Mouse (Mus musculus): ENCODE data around the gene Pkp3. TPM values are rescaled to one million over a fixed set of nuclear protein-coding genes. Genes with fewer than 3 reads are reported as not detected.

The Pkp3 gene
- polyA plus RNA-seq, 2 experiments: 38.8 to 65.9 TPM

DNA sequence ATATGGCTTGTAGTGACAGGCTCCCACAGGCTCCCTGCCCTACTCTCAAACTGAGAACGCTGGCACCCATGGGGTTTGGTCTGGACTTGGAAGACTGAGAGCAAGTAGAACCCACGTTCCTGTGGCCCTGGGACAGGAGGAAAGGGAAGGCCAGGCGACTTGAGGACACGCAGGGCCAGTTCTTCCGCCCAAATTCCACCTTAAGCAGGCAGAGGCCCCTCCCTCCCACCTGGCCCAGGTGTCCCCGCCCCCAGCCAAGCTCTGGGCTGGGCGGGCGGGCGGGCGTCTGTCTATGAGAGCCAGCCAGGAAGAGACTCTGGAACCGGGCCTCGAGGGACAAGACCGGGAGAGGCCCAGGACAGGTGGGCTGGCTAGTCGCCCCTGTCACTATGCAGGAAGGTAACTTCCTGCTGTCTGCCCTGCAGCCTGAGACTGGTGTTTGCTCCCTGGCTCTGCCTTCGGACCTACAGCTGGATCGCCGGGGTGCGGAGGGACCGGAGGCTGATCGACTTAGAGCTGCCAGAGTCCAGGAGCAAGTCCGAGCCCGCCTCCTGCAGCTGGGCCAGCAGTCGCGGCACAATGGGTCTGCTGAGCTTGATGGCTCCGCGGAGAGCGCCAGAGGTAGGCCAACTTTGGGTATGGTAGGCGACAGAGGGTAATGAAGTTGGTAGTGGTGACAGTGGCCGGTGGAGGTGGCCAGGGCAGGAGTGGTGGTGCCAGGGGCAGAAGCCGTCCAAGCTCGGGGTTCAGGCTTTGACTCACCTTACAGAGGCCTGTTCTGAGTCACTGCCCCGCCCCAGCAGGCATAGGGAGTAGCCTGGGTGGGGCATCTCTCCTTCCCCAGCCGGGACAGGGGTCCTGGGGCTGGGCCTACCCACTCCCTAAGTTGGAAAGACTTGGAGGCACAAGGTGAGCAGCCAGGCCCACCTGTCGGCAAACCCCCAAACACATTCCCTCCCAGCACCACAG is 1.7 kb downstream of the Pkp3 start:
- Histone ChIP-seq H3K27me3 (ENCODE audit: control insufficient read depth, insufficient read depth, low read length) (no peaks in the 10 kb centered on the region), H3K4me1 (ENCODE audit: control insufficient read depth, insufficient read depth, low read length) (no peaks in the 10 kb centered on the region), H3K9ac (ENCODE audit: low read depth, low read length, severe bottlenecking) (peak overlapping the region; percentile 12; the same call in 1 of the 2 replicates), H3K9me3 (ENCODE audit: control insufficient read depth, low read length) (no peaks in the 10 kb centered on the region), H3K4me3 (replicated peaks; ENCODE audit: low read length) (peak overlapping the region; percentile 29), H3K36me3 (ENCODE audit: control insufficient read depth, insufficient read depth, low read length) (no peaks in the 10 kb centered on the region), H3K27ac (replicated peaks; ENCODE audit: low read depth, low read length) (no peak overlapping the region), H3K4me2 (replicated peaks; ENCODE audit: low read depth, low read length, severe bottlenecking) (peak overlapping the region; percentile 5; the same call in 1 of the 2 replicates)
- no peak for DNase-seq (ENCODE audit: low spot score)
- no peak for ATAC-seq (ENCODE audit: low FRiP score, low read depth)
- WGBS: 21% methylated on average over 27 of the region's 34 CpGs
- TF ChIP-seq POLR2A (IDR thresholded peaks at IDR 0.05; ENCODE audit: borderline replicate concordance, extremely low read depth, insufficient read depth, insufficient read length): no peak

DNA sequence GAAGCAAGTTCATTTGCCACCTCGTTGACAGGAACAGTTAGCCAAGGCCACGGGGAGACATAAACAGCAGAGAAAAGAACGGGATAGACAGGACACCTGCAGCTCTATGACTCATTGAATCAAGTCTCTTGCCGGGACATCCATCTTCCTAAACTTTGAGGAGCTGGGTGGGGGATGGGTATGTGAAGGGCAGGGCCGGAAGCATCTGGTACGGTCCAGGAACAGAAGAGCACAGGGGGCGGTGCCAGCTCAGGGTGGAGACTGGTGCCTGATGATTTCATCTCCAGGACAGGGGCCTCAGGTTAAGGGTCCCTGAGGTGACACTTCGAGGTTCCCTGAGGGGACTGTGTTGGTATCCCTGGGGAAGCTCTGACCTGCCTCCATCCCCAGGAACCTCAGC is 9.9 kb downstream of the Pkp3 start:
- Histone ChIP-seq H3K27me3 (ENCODE audit: control insufficient read depth, insufficient read depth, low read length) (peaks cover 23% of the 10 kb centered on the region), H3K9me3 (ENCODE audit: control insufficient read depth, low read length) (no peaks in the 10 kb centered on the region), H3K4me2 (replicated peaks; ENCODE audit: low read depth, low read length, severe bottlenecking) (no peak overlapping the region), H3K4me3 (replicated peaks; ENCODE audit: low read length) (no peak overlapping the region), H3K27ac (replicated peaks; ENCODE audit: low read depth, low read length) (no peak overlapping the region), H3K9ac (ENCODE audit: low read depth, low read length, severe bottlenecking) (no peak overlapping the region), H3K4me1 (ENCODE audit: control insufficient read depth, insufficient read depth, low read length) (no peaks in the 10 kb centered on the region), H3K36me3 (ENCODE audit: control insufficient read depth, insufficient read depth, low read length) (no peaks in the 10 kb centered on the region)
- WGBS: 20% methylated on average over 8 of the region's 8 CpGs
- ATAC-seq (ENCODE audit: low FRiP score, low read depth) (no peak), DNase-seq (ENCODE audit: low spot score) (no peak)
- TF ChIP-seq POLR2A (IDR thresholded peaks at IDR 0.05; ENCODE audit: borderline replicate concordance, extremely low read depth, insufficient read depth, insufficient read length): no peak

DNA sequence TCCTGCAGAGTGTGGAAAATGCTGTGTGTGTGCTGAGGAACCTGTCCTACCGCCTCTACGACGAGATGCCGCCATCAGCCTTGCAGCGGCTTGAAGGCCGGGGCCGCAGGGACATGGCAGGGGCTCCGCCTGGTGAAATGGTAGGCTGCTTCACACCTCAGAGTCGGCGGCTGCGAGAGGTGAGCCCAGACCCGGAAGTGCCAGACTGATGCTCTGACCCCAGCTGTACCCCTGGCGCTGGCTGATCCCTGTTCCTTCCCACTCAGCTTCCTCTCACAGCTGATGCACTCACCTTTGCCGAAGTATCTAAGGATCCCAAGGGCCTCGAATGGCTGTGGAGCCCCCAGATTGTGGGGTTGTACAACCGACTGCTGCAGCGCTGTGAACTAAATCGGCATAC is 10.5 kb downstream of the Pkp3 start:
- TF ChIP-seq POLR2A (IDR thresholded peaks at IDR 0.05; ENCODE audit: borderline replicate concordance, extremely low read depth, insufficient read depth, insufficient read length): no peak
- WGBS: 9% methylated on average over 18 of the region's 18 CpGs
- DNase-seq (ENCODE audit: low spot score) (no peak), ATAC-seq (ENCODE audit: low FRiP score, low read depth) (no peak)
- Histone ChIP-seq H3K4me2 (replicated peaks; ENCODE audit: low read depth, low read length, severe bottlenecking) (no peak overlapping the region), H3K4me3 (replicated peaks; ENCODE audit: low read length) (no peak overlapping the region), H3K27ac (replicated peaks; ENCODE audit: low read depth, low read length) (no peak overlapping the region), H3K27me3 (ENCODE audit: control insufficient read depth, insufficient read depth, low read length) (peaks cover 23% of the 10 kb centered on the region), H3K9me3 (ENCODE audit: control insufficient read depth, low read length) (no peaks in the 10 kb centered on the region), H3K4me1 (ENCODE audit: control insufficient read depth, insufficient read depth, low read length) (no peaks in the 10 kb centered on the region), H3K9ac (ENCODE audit: low read depth, low read length, severe bottlenecking) (no peak overlapping the region), H3K36me3 (ENCODE audit: control insufficient read depth, insufficient read depth, low read length) (no peaks in the 10 kb centered on the region)

DNA sequence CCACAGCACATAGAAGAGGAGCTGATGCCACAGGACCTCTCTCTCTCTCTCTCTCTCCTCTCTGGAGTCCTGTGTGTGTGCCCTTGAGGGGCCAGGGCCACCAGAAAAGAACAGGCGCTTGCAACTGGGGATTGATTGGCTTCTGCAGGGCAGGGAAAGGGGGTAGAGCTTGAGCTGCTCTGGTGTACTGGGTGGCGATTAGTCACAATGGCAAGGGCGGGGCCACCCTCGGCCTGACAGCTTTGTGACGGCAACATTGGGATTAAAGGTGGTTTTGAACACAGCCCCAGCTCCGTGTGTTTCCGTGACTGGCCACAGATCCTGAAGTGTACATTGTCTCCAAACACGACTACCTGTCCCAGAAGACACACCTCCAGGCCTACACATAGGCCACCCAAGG is 12.2 kb downstream of the Pkp3 start:
- ATAC-seq (ENCODE audit: low FRiP score, low read depth) (no peak), DNase-seq (ENCODE audit: low spot score) (no peak)
- Histone ChIP-seq H3K27ac (replicated peaks; ENCODE audit: low read depth, low read length) (no peak overlapping the region), H3K9ac (ENCODE audit: low read depth, low read length, severe bottlenecking) (no peak overlapping the region), H3K9me3 (ENCODE audit: control insufficient read depth, low read length) (no peaks in the 10 kb centered on the region), H3K4me2 (replicated peaks; ENCODE audit: low read depth, low read length, severe bottlenecking) (no peak overlapping the region), H3K36me3 (ENCODE audit: control insufficient read depth, insufficient read depth, low read length) (no peaks in the 10 kb centered on the region), H3K4me1 (ENCODE audit: control insufficient read depth, insufficient read depth, low read length) (no peaks in the 10 kb centered on the region), H3K4me3 (replicated peaks; ENCODE audit: low read length) (no peak overlapping the region), H3K27me3 (ENCODE audit: control insufficient read depth, insufficient read depth, low read length) (peaks cover 23% of the 10 kb centered on the region)
- 66% methylated on average over 8 of the region's 8 CpGs for WGBS
- no peak for TF ChIP-seq POLR2A (IDR thresholded peaks at IDR 0.05; ENCODE audit: borderline replicate concordance, extremely low read depth, insufficient read depth, insufficient read length)

DNA sequence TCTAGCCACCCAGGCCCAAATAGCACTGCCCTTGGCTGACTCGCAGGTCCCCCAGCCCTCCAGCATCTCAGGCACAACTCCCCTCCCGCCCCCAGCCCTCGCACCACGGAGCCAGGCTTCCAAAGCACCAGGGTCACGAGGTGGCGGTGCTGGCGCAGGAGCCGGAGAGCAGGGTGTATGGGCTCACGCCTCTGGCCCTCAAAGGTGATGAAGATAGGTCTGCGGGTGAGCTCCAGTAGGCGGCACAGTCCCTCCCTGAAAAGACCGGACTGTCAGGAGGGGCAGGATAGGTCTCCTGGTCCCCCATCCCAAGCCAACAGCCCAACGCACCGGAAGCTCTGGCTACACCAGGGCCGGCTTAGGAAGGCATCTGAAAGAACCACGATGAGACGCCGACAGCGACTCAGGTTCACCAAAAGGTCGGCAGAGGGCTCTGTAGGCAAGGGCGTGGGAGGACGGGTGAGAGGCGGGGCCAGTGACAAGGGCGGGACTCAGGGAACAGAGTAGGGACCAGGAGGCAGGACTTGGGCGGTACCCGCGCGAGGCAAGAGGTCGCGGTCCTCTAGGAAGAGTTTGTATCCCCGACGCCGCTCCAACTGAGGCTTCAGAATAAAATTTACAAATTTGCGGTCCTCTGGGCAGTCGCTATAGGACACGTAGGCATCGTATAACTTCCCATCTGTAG is 14.2 kb downstream of the Pkp3 start:
- Histone ChIP-seq H3K4me2 (replicated peaks; ENCODE audit: low read depth, low read length, severe bottlenecking) (peak overlapping the region; percentile 38), H3K27me3 (ENCODE audit: control insufficient read depth, insufficient read depth, low read length) (peaks cover 23% of the 10 kb centered on the region), H3K9ac (ENCODE audit: low read depth, low read length, severe bottlenecking) (0 out of 2 replicates have a peak overlapping the region, but pooled peaks have one; percentile 1), H3K9me3 (ENCODE audit: control insufficient read depth, low read length) (no peaks in the 10 kb centered on the region), H3K4me1 (ENCODE audit: control insufficient read depth, insufficient read depth, low read length) (no peaks in the 10 kb centered on the region), H3K4me3 (replicated peaks; ENCODE audit: low read length) (peak overlapping the region; percentile 22), H3K36me3 (ENCODE audit: control insufficient read depth, insufficient read depth, low read length) (no peaks in the 10 kb centered on the region), H3K27ac (replicated peaks; ENCODE audit: low read depth, low read length) (no peak overlapping the region)
- DNase-seq (ENCODE audit: low spot score): peak; percentile 63
- ATAC-seq (ENCODE audit: low FRiP score, low read depth): peak; percentile 70; the same call in 1 of the 2 replicates
- no peak for TF ChIP-seq POLR2A (IDR thresholded peaks at IDR 0.05; ENCODE audit: borderline replicate concordance, extremely low read depth, insufficient read depth, insufficient read length)
- 6% methylated on average over 37 of the region's 37 CpGs for WGBS

Data from limb, embryonic 14.5 days (tissue).